Mouse (Mus musculus): ENCODE measurements around the gene 1700001C19Rik. TPM values are rescaled to one million over a fixed set of nuclear protein-coding genes. Genes with fewer than 3 reads are reported as not detected.
"Not testable (repeated sequence)": the region's sequence is repeated elsewhere in the genome, so short reads cannot be mapped to it uniquely, and the experiment has no call there.

The 1700001C19Rik gene
- total and polyA plus RNA-seq, 3 experiments: not detected

- Histone ChIP-seq H3K9me3 (replicated peaks; ENCODE audit: low read length) (no peaks in the 10 kb centered on the region), H3K79me2 (replicated peaks; ENCODE audit: control insufficient read depth, extremely low read depth, insufficient read depth, poor library complexity, severe bottlenecking) (no peaks in the 10 kb centered on the region), H3K4me3 (replicated peaks in 1 of 3; ENCODE audit: low read depth in 2 of 3, low read length in 2 of 3, poor library complexity in 1 of 3) (no peak overlapping the region), H3K27me3 (replicated peaks) (peaks cover 20% of the 10 kb centered on the region), H3K9ac (ENCODE audit: insufficient read depth, low read depth) (no peak overlapping the region), H3K27ac (ENCODE audit: insufficient read depth, low read depth) (no peak overlapping the region), H3K4me2 (ENCODE audit: insufficient read depth, low read depth, poor library complexity, severe bottlenecking) (no peak overlapping the region), H3K36me3 (replicated peaks in 1 of 2; ENCODE audit: control insufficient read depth in 1 of 2, insufficient read depth in 1 of 2, low read length in 1 of 2) (no peaks in the 10 kb centered on the region), H3K4me1 (ENCODE audit: control insufficient read depth in 1 of 2, insufficient read depth in 2 of 2) (no peaks in the 10 kb centered on the region)
- DNase-seq (ENCODE audit: extremely low read depth): no peak
- in situ Hi-C loops (cut with MboI; ENCODE audit: low pct_ligation_motif_present, low pct_unique_long_range_greater_than_20kb, low sequenced_read_pairs): no loop called here
- dilution Hi-C loops (cut with MboI; ENCODE audit: extremely low pct_ligation_motif_present, extremely low pct_unique_long_range_greater_than_20kb, low sequenced_read_pairs): no loop called here
- no peak for TF ChIP-seq UBTF (IDR thresholded peaks at IDR 0.05; ENCODE audit: low read depth, low read length)
Observed at GRCm38 (mm10) chr17:47421566-47421965, 15.6 kb downstream of the 1700001C19Rik start.

- no peak overlapping the region for H3K4me3 ChIP-seq (replicated peaks in 1 of 3; ENCODE audit: low read depth in 2 of 3, low read length in 2 of 3, poor library complexity in 1 of 3)
- TF ChIP-seq MAZ (IDR thresholded peaks at IDR 0.05; ENCODE audit: low read depth, low read length) (no peak), JUN (IDR thresholded peaks at IDR 0.05; ENCODE audit: insufficient read depth, low read depth, low read length) (no peak), ZMIZ1 (IDR thresholded peaks at IDR 0.05; ENCODE audit: low read depth, low read length) (no peak), KAT2A (IDR thresholded peaks at IDR 0.05; ENCODE audit: insufficient replicate concordance, low read length) (no peak), SIN3A (IDR thresholded peaks at IDR 0.05; ENCODE audit: low read length) (no peak), USF2 (conservative IDR thresholded peaks at IDR 0.05; ENCODE audit: low read depth, low read length) (no peak), CHD1 (IDR thresholded peaks at IDR 0.05; ENCODE audit: low read depth, low read length) (no peak), HCFC1 (IDR thresholded peaks at IDR 0.05; ENCODE audit: low read depth, low read length) (no peak), ZKSCAN1 (IDR thresholded peaks at IDR 0.05; ENCODE audit: borderline replicate concordance, low read depth, low read length) (no peak), POLR2AphosphoS2 (IDR thresholded peaks at IDR 0.05; ENCODE audit: low read depth, low read length) (no peak), RAD21 (IDR thresholded peaks at IDR 0.05; ENCODE audit: low read depth, low read length) (no peak), NELFE (IDR thresholded peaks at IDR 0.05; ENCODE audit: low read depth, low read length) (no peak), E2F4 (IDR thresholded peaks at IDR 0.05; ENCODE audit: insufficient replicate concordance, low read depth, low read length) (no peak), BHLHE40 (IDR thresholded peaks at IDR 0.05; ENCODE audit: low read depth, low read length) (no peak)
- no peaks in the 10 kb centered on the region for H3K79me2 ChIP-seq (replicated peaks; ENCODE audit: control insufficient read depth, extremely low read depth, insufficient read depth, poor library complexity, severe bottlenecking)
- H3K36me3 ChIP-seq (replicated peaks in 1 of 2; ENCODE audit: control insufficient read depth in 1 of 2, insufficient read depth in 1 of 2, low read length in 1 of 2): no peaks in the 10 kb centered on the region
- H3K27me3 ChIP-seq (replicated peaks): peaks cover 26% of the 10 kb centered on the region
- H3K9me3 ChIP-seq (replicated peaks; ENCODE audit: low read length): peaks cover 5% of the 10 kb centered on the region
- H3K27ac ChIP-seq (ENCODE audit: insufficient read depth, low read depth): no peak overlapping the region
- no peak overlapping the region for H3K4me2 ChIP-seq (ENCODE audit: insufficient read depth, low read depth, poor library complexity, severe bottlenecking)
- no peak for DNase-seq (ENCODE audit: extremely low read depth)
- H3K4me1 ChIP-seq (ENCODE audit: control insufficient read depth in 1 of 2, insufficient read depth in 2 of 2): no peaks in the 10 kb centered on the region
- H3K9ac ChIP-seq (ENCODE audit: insufficient read depth, low read depth): no peak overlapping the region
- in situ Hi-C loops (cut with MboI; ENCODE audit: low pct_ligation_motif_present, low pct_unique_long_range_greater_than_20kb, low sequenced_read_pairs): no loop called here
- dilution Hi-C loops (cut with MboI; ENCODE audit: extremely low pct_ligation_motif_present, extremely low pct_unique_long_range_greater_than_20kb, low sequenced_read_pairs): no loop called here
Observed at GRCm38 (mm10) chr17:47420195-47420594, 17.0 kb downstream of the 1700001C19Rik start.

GRCm38 (mm10) chr17:47409897-47410861, 27.0 kb downstream of the 1700001C19Rik start:
- H3K4me2 ChIP-seq (ENCODE audit: insufficient read depth, low read depth, poor library complexity, severe bottlenecking); H3K79me2 ChIP-seq (replicated peaks; ENCODE audit: control insufficient read depth, extremely low read depth, insufficient read depth, poor library complexity, severe bottlenecking); H3K36me3 ChIP-seq (replicated peaks in 1 of 2; ENCODE audit: control insufficient read depth in 1 of 2, insufficient read depth in 1 of 2, low read length in 1 of 2); dilution Hi-C loops (cut with MboI; ENCODE audit: extremely low pct_ligation_motif_present, extremely low pct_unique_long_range_greater_than_20kb, low sequenced_read_pairs); H3K9me3 ChIP-seq (replicated peaks; ENCODE audit: low read length); DNase-seq (ENCODE audit: extremely low read depth); H3K4me3 ChIP-seq (replicated peaks in 1 of 3; ENCODE audit: low read depth in 2 of 3, low read length in 2 of 3, poor library complexity in 1 of 3); H3K27ac ChIP-seq (ENCODE audit: insufficient read depth, low read depth); in situ Hi-C loops (cut with MboI; ENCODE audit: low pct_ligation_motif_present, low pct_unique_long_range_greater_than_20kb, low sequenced_read_pairs); H3K4me1 ChIP-seq (ENCODE audit: control insufficient read depth in 1 of 2, insufficient read depth in 2 of 2); H3K9ac ChIP-seq (ENCODE audit: insufficient read depth, low read depth): not testable (repeated sequence)
- H3K27me3 ChIP-seq (replicated peaks): peaks cover 44% of the 10 kb centered on the region
